Mouse (Mus musculus) liver, embryonic 16.5 days (tissue): ENCODE data around the gene Ice1. TPM values are rescaled to one million over a fixed set of nuclear protein-coding genes. Genes with fewer than 3 reads are reported as not detected.

Experiments
- ATAC-seq: fragments of 200-750 bp; cut with Nextera tagmentation; 2 replicates; pipeline ENCODE4 v1.8.0; 2017; ENCODE audit warnings: low read depth, mild to moderate bottlenecking, moderate number of reproducible peaks, moderate library complexity
- H3K27ac ChIP-seq: fragments of 300-500 bp; sonication (generic); 2 replicates; pipeline ENCODE4 v1.5.1; 2014; ENCODE audit warnings: mild to moderate bottlenecking, low read length
- H3K27me3 ChIP-seq: fragments of 300-500 bp; sonication (generic); 2 replicates; pipeline ENCODE4 v1.6.1; 2014; ENCODE audit warnings: low read depth, low read length, mixed read lengths; ENCODE audit not compliant: control insufficient read depth, insufficient read depth
- H3K36me3 ChIP-seq: fragments of 300-500 bp; sonication (generic); 2 replicates; pipeline ENCODE4 v1.6.1; 2014; ENCODE audit warnings: mild to moderate bottlenecking; ENCODE audit not compliant: control insufficient read depth, insufficient read depth
- H3K4me1 ChIP-seq: fragments of 300-500 bp; sonication (generic); 2 replicates; pipeline ENCODE4 v1.6.1; 2014; ENCODE audit warnings: low read depth, low read length, mixed read lengths; ENCODE audit not compliant: control insufficient read depth
- H3K4me2 ChIP-seq: fragments of 300-500 bp; sonication (generic); 2 replicates; pipeline ENCODE4 v1.6.1; 2014; ENCODE audit warnings: low read depth, low read length, mixed read lengths
- H3K4me3 ChIP-seq: fragments of 300-500 bp; sonication (generic); 2 replicates; pipeline ENCODE4 v1.5.1; 2014; ENCODE audit warnings: low read depth, mild to moderate bottlenecking, low read length
- H3K9ac ChIP-seq: fragments of 300-500 bp; sonication (generic); 2 replicates; pipeline ENCODE4 v1.6.1; 2014; ENCODE audit warnings: low read depth, low read length
- H3K9me3 ChIP-seq: fragments of 300-500 bp; sonication (generic); replicated peaks from 2 replicates; pipeline ENCODE4 v1.6.1; 2016; ENCODE audit warnings: low read length; ENCODE audit not compliant: control insufficient read depth
- WGBS: fragments of 180-500 bp; shearing (Covaris S2); extraction: QIAGEN DNeasy Blood & Tissue Kit; methylation state at CpG from one replicate; pipeline ENCODE4 v1.1.7; 2014; ENCODE audit not compliant: insufficient replicate concordance; 5-methylcytosine and 5-hydroxymethylcytosine counted together
- polyA plus RNA-seq: library from polyadenylated mRNA; unstranded; fragments of >200 nt; fragmentation: Nextera tagmentation; extraction: Ambion mirVana; gene quantifications from 2 replicates; pipeline ENCODE4 v1.2.1, GENCODE M21; 2015

Ice1 gene
- polyA plus RNA-seq, 1 experiment from 2014 or later, result 4.0 TPM

- ATAC-seq, result no peak
- H3K9ac ChIP-seq, result no peak overlapping the region
- H3K27ac ChIP-seq, result no peak overlapping the region
- no peak overlapping the region for H3K4me3 ChIP-seq
- H3K27me3 ChIP-seq, result no peaks in the 10 kb centered on the region
- H3K4me2 ChIP-seq, result no peak overlapping the region
- no peaks in the 10 kb centered on the region for H3K36me3 ChIP-seq
- H3K9me3 ChIP-seq, result no peaks in the 10 kb centered on the region
- H3K4me1 ChIP-seq, result no peaks in the 10 kb centered on the region
- 46% methylated on average over 4 of the region's 4 CpGs for whole genome bisulfite sequencing
Observed at GRCm38 (mm10) chr13:70670080-70670479, 32.6 kb upstream of the Ice1 start.

GRCm38 (mm10) chr13:70659715-70660114 is 22.3 kb upstream of the Ice1 start:
- no peaks in the 10 kb centered on the region for H3K36me3 ChIP-seq
- H3K4me2 ChIP-seq, result no peak overlapping the region
- H3K4me1 ChIP-seq, result no peaks in the 10 kb centered on the region
- H3K27me3 ChIP-seq, result no peaks in the 10 kb centered on the region
- H3K9ac ChIP-seq, result no peak overlapping the region
- WGBS, result 36% methylated on average over 4 of the region's 4 CpGs
- H3K4me3 ChIP-seq, result no peak overlapping the region
- no peak overlapping the region for H3K27ac ChIP-seq
- ATAC-seq, result no peak
- no peaks in the 10 kb centered on the region for H3K9me3 ChIP-seq

- Histone ChIP-seq H3K27ac (no peak overlapping the region), H3K4me1 (no peaks in the 10 kb centered on the region), H3K4me2 (no peak overlapping the region), H3K9me3 (no peaks in the 10 kb centered on the region), H3K27me3 (no peaks in the 10 kb centered on the region), H3K36me3 (no peaks in the 10 kb centered on the region), H3K9ac (no peak overlapping the region), H3K4me3 (no peak overlapping the region)
- no peak for ATAC-seq
- 61% methylated on average over 4 of the region's 4 CpGs for WGBS
Observed at GRCm38 (mm10) chr13:70656741-70657140, 19.3 kb upstream of the Ice1 start.

DNA sequence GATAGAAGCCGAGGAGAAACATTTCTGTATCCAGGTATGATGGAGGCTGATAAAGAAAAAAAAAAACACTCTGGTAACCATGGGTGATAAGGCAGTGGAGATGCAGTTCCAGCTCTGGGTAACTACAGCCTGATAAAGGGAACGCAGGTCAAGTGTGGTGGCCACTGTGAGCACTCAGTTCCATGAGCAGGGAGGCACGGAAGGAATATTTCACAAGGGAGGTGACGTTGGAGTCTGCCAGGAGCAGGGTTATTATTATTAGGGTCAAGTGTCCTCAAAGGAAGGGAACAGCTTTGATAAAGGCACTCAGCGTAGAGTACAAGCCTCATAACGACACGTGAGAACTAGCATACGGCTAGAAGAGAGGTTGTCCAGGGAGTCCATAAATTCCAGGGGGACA is 18.9 kb upstream of the Ice1 start:
- Histone ChIP-seq H3K9ac (no peak overlapping the region), H3K9me3 (no peaks in the 10 kb centered on the region), H3K4me1 (no peaks in the 10 kb centered on the region), H3K27me3 (no peaks in the 10 kb centered on the region), H3K4me3 (no peak overlapping the region), H3K36me3 (no peaks in the 10 kb centered on the region), H3K27ac (no peak overlapping the region), H3K4me2 (no peak overlapping the region)
- no peak for ATAC-seq
- WGBS, result 60% methylated on average over 8 of the region's 8 CpGs

DNA sequence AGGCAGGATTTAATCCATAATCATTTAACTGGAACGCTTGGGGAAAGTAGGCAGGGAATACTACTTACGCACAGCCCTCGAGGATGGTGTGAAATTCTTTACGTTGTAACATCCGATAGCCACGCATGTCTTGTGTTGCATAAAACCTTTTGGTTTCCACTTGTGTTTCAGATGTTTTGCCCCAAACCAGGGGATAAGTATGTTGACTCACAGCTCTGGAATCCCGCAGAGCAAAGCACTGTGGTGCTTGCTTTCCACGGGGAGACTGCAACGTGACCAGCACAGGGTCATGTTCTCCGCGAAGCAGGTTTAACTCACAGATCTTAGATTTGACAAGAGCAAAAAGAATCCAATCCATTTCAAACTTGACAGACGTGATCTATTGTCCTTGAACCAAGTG is 18.1 kb upstream of the Ice1 start:
- Histone ChIP-seq H3K9me3 (no peaks in the 10 kb centered on the region), H3K4me2 (no peak overlapping the region), H3K27me3 (no peaks in the 10 kb centered on the region), H3K27ac (no peak overlapping the region), H3K36me3 (no peaks in the 10 kb centered on the region), H3K9ac (no peak overlapping the region), H3K4me3 (no peak overlapping the region), H3K4me1 (no peaks in the 10 kb centered on the region)
- 61% methylated on average over 12 of the region's 12 CpGs for WGBS
- no peak for ATAC-seq

DNA sequence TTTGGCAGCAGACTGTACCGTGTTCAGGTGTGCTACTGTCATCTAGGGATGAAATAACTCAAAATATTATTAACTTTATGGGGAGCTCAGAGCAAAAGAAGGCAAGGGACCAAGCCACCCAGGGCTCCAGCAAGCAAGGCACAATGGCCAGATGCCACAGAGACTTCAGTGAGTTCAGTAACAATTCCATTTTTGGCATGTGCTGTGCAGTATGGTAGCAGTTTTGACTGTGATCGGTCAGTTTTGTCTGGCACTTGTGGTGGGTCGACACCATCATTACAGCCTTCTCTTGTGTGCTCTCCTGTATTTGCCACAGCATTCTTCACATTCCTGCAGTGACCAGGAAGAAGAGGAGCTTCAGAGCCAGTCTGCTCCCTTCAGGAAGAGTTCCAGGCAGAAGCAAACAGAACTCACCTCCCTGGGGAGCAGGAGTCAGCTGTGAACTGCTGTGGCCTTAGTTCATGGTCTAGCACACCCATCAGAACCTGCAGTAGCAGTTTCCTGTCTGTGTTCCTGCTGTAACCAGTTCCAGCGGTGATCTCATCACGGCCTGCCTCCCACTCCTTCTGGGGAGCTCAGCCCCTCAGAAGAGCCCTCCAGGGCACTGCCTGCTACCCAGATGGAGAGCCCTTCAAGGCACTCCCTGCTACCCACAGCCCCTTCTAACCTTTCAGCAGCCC is 16.8 kb upstream of the Ice1 start:
- Histone ChIP-seq H3K4me2 (no peak overlapping the region), H3K4me1 (no peaks in the 10 kb centered on the region), H3K27me3 (no peaks in the 10 kb centered on the region), H3K9me3 (no peaks in the 10 kb centered on the region), H3K36me3 (no peaks in the 10 kb centered on the region), H3K9ac (no peak overlapping the region), H3K4me3 (no peak overlapping the region), H3K27ac (no peak overlapping the region)
- 17% methylated on average over 5 of the region's 5 CpGs for whole genome bisulfite sequencing
- ATAC-seq, result no peak

- Histone ChIP-seq H3K4me1 (no peaks in the 10 kb centered on the region), H3K36me3 (no peaks in the 10 kb centered on the region), H3K9ac (no peak overlapping the region), H3K27ac (no peak overlapping the region), H3K27me3 (no peaks in the 10 kb centered on the region), H3K4me2 (no peak overlapping the region), H3K4me3 (no peak overlapping the region), H3K9me3 (no peaks in the 10 kb centered on the region)
- ATAC-seq, result no peak
- WGBS, result 15% methylated on average over 2 of the region's 2 CpGs
Observed at GRCm38 (mm10) chr13:70653457-70653856, 16.0 kb upstream of the Ice1 start.

- peak; percentile 59 for ATAC-seq
- H3K4me1 ChIP-seq, result no peaks in the 10 kb centered on the region
- H3K9me3 ChIP-seq, result no peaks in the 10 kb centered on the region
- no peaks in the 10 kb centered on the region for H3K27me3 ChIP-seq
- 42% methylated on average over 3 of the region's 3 CpGs for WGBS
- no peak overlapping the region for H3K4me2 ChIP-seq
- H3K4me3 ChIP-seq, result no peak overlapping the region
- no peak overlapping the region for H3K27ac ChIP-seq
- no peak overlapping the region for H3K9ac ChIP-seq
- no peaks in the 10 kb centered on the region for H3K36me3 ChIP-seq
Observed at GRCm38 (mm10) chr13:70650011-70650436, 12.6 kb upstream of the Ice1 start.

DNA sequence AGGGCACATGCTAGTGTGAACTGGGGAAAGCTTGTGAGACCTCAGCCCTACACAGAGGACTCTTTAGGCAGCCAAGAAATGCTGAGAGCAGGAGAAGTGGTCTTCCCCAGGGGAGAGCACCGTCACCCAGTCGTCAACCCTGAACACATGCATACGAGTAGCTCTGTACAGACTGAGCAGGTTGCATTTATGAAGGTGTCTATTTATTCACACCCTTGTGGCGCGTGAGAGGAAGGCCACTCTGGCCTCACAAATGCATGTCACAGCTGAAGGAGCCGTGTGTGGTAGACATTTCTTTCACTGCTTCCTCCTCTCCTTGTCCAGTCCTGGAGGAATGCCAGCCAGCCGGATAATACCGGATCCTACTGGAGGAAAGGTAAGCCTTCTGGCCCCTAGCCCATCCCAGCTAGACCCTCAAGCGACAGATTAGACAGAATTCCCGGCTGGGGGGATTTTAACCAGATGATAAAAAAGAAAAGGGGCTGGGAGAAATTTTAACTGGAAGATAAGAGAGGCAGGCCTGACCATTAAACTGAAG is 8.6 kb upstream of the Ice1 start:
- H3K27ac ChIP-seq, result no peak overlapping the region
- H3K27me3 ChIP-seq, result no peaks in the 10 kb centered on the region
- no peak overlapping the region for H3K4me3 ChIP-seq
- H3K4me2 ChIP-seq, result no peak overlapping the region
- no peaks in the 10 kb centered on the region for H3K4me1 ChIP-seq
- WGBS, result 56% methylated on average over 10 of the region's 10 CpGs
- H3K9ac ChIP-seq, result no peak overlapping the region
- no peaks in the 10 kb centered on the region for H3K36me3 ChIP-seq
- no peaks in the 10 kb centered on the region for H3K9me3 ChIP-seq
- no peak for ATAC-seq
